Mouse (Mus musculus): ENCODE measurements around the gene Cntln. TPM values are rescaled to one million over a fixed set of nuclear protein-coding genes. Genes with fewer than 3 reads are reported as not detected.

Gene Cntln
- polyA plus RNA-seq, 1 experiment from 2014 or later: 2.6 TPM

- WGBS (ENCODE audit: insufficient replicate concordance): 73% methylated on average over 2 of the region's 2 CpGs
- Histone ChIP-seq H3K27ac (no peak overlapping the region), H3K36me3 (no peaks in the 10 kb centered on the region), H3K4me1 (no peaks in the 10 kb centered on the region), H3K9me3 (replicated peaks) (no peaks in the 10 kb centered on the region), H3K27me3 (replicated peaks) (no peaks in the 10 kb centered on the region), H3K4me3 (no peak overlapping the region), H3K9ac (no peak overlapping the region), H3K4me2 (no peak overlapping the region)
- no peak for ATAC-seq
Measured at GRCm38 (mm10) chr4:84942651-84943050, 58.5 kb downstream of the Cntln start.

DNA sequence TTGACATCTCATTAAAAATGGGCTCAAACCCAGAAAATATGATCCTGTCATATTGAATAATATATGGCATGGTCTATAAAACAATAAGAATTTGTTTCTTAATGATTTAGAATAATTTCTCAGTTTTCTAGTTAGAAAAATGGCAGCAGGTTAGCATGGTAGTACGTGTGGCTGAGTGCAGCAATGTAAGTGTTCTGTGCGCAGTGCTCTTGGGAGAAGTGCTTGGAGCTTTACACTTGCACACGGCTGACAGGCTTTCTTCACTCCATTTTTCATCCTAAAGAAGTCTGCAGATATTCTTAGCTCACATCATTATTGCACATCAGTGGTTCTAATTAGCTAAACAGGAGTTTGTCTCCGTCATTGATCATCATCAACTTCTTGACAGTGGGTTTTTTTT, 60.0 kb downstream of the Cntln start:
- 72% methylated on average over 4 of the region's 4 CpGs for WGBS (ENCODE audit: insufficient replicate concordance)
- ATAC-seq: no peak

GRCm38 (mm10) chr4:84946450-84946849, 62.3 kb downstream of the Cntln start:
- Histone ChIP-seq H3K4me1 (no peaks in the 10 kb centered on the region), H3K9me3 (replicated peaks) (no peaks in the 10 kb centered on the region), H3K4me2 (no peak overlapping the region), H3K4me3 (no peak overlapping the region), H3K27me3 (replicated peaks) (no peaks in the 10 kb centered on the region), H3K9ac (no peak overlapping the region), H3K27ac (no peak overlapping the region), H3K36me3 (no peaks in the 10 kb centered on the region)
- no peak for ATAC-seq
- 60% methylated on average over 3 of the region's 3 CpGs for WGBS (ENCODE audit: insufficient replicate concordance)

More for the DNA sequence above, 60.0 kb downstream of the Cntln start:
- Histone ChIP-seq H3K36me3 (no peaks in the 10 kb centered on the region), H3K9ac (no peak overlapping the region), H3K4me3 (no peak overlapping the region), H3K9me3 (replicated peaks) (no peaks in the 10 kb centered on the region), H3K4me2 (no peak overlapping the region), H3K4me1 (no peaks in the 10 kb centered on the region), H3K27ac (no peak overlapping the region), H3K27me3 (replicated peaks) (no peaks in the 10 kb centered on the region)

GRCm38 (mm10) chr4:84976875-84977646, 93.0 kb downstream of the Cntln start:
- Histone ChIP-seq H3K27me3 (replicated peaks) (no peaks in the 10 kb centered on the region), H3K4me1 (no peaks in the 10 kb centered on the region), H3K9ac (no peak overlapping the region), H3K9me3 (replicated peaks) (no peaks in the 10 kb centered on the region), H3K4me2 (no peak overlapping the region), H3K4me3 (no peak overlapping the region), H3K36me3 (no peaks in the 10 kb centered on the region), H3K27ac (no peak overlapping the region)
- ATAC-seq: no peak
- 17% methylated on average over 7 of the region's 7 CpGs for WGBS (ENCODE audit: insufficient replicate concordance)

DNA sequence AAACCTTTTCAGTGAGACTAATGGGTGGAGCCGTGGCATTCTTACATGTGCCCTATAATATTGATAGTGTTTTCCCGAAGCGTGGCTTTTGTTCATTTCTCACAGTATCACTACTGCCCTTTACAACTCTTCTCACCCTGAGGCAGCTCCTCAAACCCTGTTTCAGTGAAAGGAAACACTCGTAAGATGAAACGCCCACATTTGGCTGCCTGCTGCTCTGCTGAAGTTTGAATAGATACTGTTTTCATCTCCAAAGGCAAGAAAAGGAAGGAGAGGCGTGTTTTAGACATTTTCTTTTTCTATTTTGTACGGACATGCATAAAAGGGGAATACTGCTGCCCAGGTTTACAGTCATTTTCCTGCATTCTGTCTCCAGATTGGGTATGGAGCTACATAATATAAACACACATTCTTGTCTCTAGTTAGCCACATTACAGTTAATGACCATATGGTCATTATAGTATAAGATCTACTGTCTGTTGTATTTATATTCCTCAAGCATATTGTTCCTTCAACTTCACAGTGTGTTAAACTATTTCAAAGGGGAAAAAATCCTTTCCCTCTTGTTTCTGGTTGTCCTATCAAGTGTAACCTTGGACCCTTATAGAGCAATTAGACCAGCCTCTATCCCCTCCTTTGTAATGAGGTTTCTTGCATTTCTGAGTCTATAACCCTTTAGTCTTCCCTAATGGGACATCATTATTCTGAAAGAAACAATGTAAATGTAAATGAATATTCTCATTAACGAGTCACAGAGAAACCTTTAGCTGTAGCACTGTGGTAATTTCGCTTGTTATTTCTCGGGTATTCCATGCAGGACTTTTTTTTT, 111.6 kb downstream of the Cntln start:
- no peak overlapping the region for H3K4me3 ChIP-seq
- H3K4me1 ChIP-seq: no peaks in the 10 kb centered on the region
- ATAC-seq: no peak
- H3K9ac ChIP-seq: no peak overlapping the region
- H3K27me3 ChIP-seq (replicated peaks): no peaks in the 10 kb centered on the region
- WGBS (ENCODE audit: insufficient replicate concordance): 67% methylated on average over 10 of the region's 10 CpGs
- H3K36me3 ChIP-seq: no peaks in the 10 kb centered on the region
- H3K27ac ChIP-seq: no peak overlapping the region
- H3K4me2 ChIP-seq: no peak overlapping the region
- H3K9me3 ChIP-seq (replicated peaks): no peaks in the 10 kb centered on the region

DNA sequence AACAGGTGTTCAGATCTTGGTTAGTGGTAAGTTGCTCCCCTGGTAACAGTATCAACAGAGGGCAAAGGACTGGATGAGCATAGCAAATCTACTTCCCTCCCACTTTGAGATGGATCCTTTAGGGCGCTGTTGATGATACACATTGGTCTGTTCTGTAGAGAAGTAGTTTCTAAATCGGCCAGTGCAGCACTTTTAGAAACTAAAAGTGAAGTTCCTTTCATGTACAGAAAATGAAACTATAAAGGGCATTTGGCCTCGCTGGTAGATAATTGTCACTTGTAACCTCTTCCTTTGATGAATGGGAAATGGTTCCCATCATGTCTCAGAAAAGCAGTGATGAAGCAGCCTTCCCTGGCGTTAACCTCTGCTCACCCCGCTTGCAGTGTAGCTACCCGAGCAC, 121.5 kb downstream of the Cntln start:
- WGBS (ENCODE audit: insufficient replicate concordance): 63% methylated on average over 6 of the region's 6 CpGs
- no peak overlapping the region for H3K27ac ChIP-seq
- H3K4me2 ChIP-seq: no peak overlapping the region
- no peaks in the 10 kb centered on the region for H3K4me1 ChIP-seq
- no peak for ATAC-seq
- H3K9ac ChIP-seq: no peak overlapping the region
- H3K27me3 ChIP-seq (replicated peaks): no peaks in the 10 kb centered on the region
- no peaks in the 10 kb centered on the region for H3K36me3 ChIP-seq
- no peak overlapping the region for H3K4me3 ChIP-seq
- no peaks in the 10 kb centered on the region for H3K9me3 ChIP-seq (replicated peaks)

- 61% methylated on average over 3 of the region's 3 CpGs for WGBS (ENCODE audit: insufficient replicate concordance)
- no peak overlapping the region for H3K4me2 ChIP-seq
- H3K27me3 ChIP-seq (replicated peaks): no peaks in the 10 kb centered on the region
- ATAC-seq: no peak
- no peak overlapping the region for H3K9ac ChIP-seq
- no peak overlapping the region for H3K27ac ChIP-seq
- H3K36me3 ChIP-seq: no peaks in the 10 kb centered on the region
- no peaks in the 10 kb centered on the region for H3K9me3 ChIP-seq (replicated peaks)
- H3K4me3 ChIP-seq: no peak overlapping the region
- H3K4me1 ChIP-seq: no peaks in the 10 kb centered on the region
Measured at GRCm38 (mm10) chr4:85006789-85007188, 122.7 kb downstream of the Cntln start.

- no peak overlapping the region for H3K9ac ChIP-seq
- no peaks in the 10 kb centered on the region for H3K36me3 ChIP-seq
- H3K9me3 ChIP-seq (replicated peaks): no peaks in the 10 kb centered on the region
- H3K4me1 ChIP-seq: no peaks in the 10 kb centered on the region
- no peak overlapping the region for H3K4me2 ChIP-seq
- no peaks in the 10 kb centered on the region for H3K27me3 ChIP-seq (replicated peaks)
- no peak overlapping the region for H3K4me3 ChIP-seq
- no peak for ATAC-seq
- H3K27ac ChIP-seq: no peak overlapping the region
Measured at GRCm38 (mm10) chr4:85010846-85011245, 126.7 kb downstream of the Cntln start.

DNA sequence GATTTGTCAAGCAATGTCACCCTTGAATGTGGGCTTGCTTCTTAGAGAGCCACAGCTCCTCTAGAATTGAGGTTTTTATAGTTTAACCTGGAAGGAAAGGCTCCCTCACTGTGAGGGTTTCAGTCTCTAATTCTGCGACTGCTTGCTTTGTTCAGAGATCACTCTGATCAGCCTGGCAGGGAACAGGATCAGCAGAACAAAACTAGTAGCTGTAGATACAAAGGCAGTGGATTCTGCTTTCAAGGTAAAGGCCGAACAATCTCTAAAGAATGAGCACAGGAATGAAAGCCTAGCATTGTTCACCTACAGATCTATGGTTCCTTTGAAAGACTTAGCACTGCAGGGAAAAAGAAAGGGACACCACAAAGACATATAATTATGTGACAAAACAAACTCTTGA, 161.6 kb downstream of the Cntln start:
- no peak overlapping the region for H3K9ac ChIP-seq
- H3K36me3 ChIP-seq: no peaks in the 10 kb centered on the region
- 50% methylated on average over 2 of the region's 2 CpGs for WGBS (ENCODE audit: insufficient replicate concordance)
- no peak overlapping the region for H3K4me2 ChIP-seq
- no peak overlapping the region for H3K4me3 ChIP-seq
- H3K27me3 ChIP-seq (replicated peaks): no peaks in the 10 kb centered on the region
- no peaks in the 10 kb centered on the region for H3K9me3 ChIP-seq (replicated peaks)
- H3K27ac ChIP-seq: no peak overlapping the region
- no peaks in the 10 kb centered on the region for H3K4me1 ChIP-seq
- no peak for ATAC-seq

GRCm38 (mm10) chr4:85049933-85050553, 165.9 kb downstream of the Cntln start:
- H3K4me3 ChIP-seq: no peak overlapping the region
- 56% methylated on average over 8 of the region's 8 CpGs for WGBS (ENCODE audit: insufficient replicate concordance)
- H3K36me3 ChIP-seq: no peaks in the 10 kb centered on the region
- no peaks in the 10 kb centered on the region for H3K27me3 ChIP-seq (replicated peaks)
- H3K9ac ChIP-seq: no peak overlapping the region
- H3K4me2 ChIP-seq: no peak overlapping the region
- H3K9me3 ChIP-seq (replicated peaks): no peaks in the 10 kb centered on the region
- H3K27ac ChIP-seq: no peak overlapping the region
- no peak for ATAC-seq
- H3K4me1 ChIP-seq: no peaks in the 10 kb centered on the region

GRCm38 (mm10) chr4:85054616-85055015, 170.5 kb downstream of the Cntln start:
- ATAC-seq: no peak
- H3K36me3 ChIP-seq: no peaks in the 10 kb centered on the region
- WGBS (ENCODE audit: insufficient replicate concordance): 62% methylated on average over 1 of the region's 1 CpGs
- no peak overlapping the region for H3K27ac ChIP-seq
- H3K4me2 ChIP-seq: no peak overlapping the region
- no peak overlapping the region for H3K9ac ChIP-seq
- no peak overlapping the region for H3K4me3 ChIP-seq
- H3K27me3 ChIP-seq (replicated peaks): no peaks in the 10 kb centered on the region
- H3K4me1 ChIP-seq: no peaks in the 10 kb centered on the region
- no peaks in the 10 kb centered on the region for H3K9me3 ChIP-seq (replicated peaks)

DNA sequence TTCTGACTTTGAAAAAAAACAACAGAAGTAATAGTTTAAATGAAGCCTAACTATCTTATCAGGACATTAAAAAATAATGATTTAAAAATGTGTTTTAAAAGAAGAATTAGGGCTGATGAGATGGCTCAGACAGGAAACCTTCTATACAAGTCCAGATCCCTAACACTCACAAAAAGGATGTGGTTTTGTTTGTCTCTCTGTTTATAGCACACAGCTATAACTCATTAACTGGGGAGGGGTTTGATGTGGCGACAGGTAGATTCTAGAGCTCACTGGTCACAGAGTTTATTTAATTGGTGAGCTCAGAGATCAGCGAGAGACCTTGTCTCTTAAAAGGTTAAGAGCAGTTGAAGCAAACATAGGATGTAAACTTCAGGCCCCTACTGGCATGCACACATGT, 175.5 kb downstream of the Cntln start:
- WGBS (ENCODE audit: insufficient replicate concordance): 72% methylated on average over 2 of the region's 2 CpGs
- H3K27me3 ChIP-seq (replicated peaks): no peaks in the 10 kb centered on the region
- H3K9me3 ChIP-seq (replicated peaks): no peaks in the 10 kb centered on the region
- no peak overlapping the region for H3K9ac ChIP-seq
- no peak overlapping the region for H3K4me3 ChIP-seq
- no peaks in the 10 kb centered on the region for H3K4me1 ChIP-seq
- no peak overlapping the region for H3K4me2 ChIP-seq
- H3K36me3 ChIP-seq: no peaks in the 10 kb centered on the region
- H3K27ac ChIP-seq: no peak overlapping the region
- no peak for ATAC-seq

All from liver, embryonic 12.5 days (tissue).